Mouse (Mus musculus) embryonic stem cell, embryonic (primary cell): ENCODE results near the gene Apof.

Experiments used
- CTCF ChIA-PET, 4 experiments: fragments of 300-600 bp in 2 of 4; fragments of 350-600 bp in 2 of 4; sonication (Branson Sonifier 250); formaldehyde crosslinking; loops; one replicate each; lab custom pipeline; 2022; ENCODE audit warnings: inconsistent platforms in 2 of 4; lab: Charles Lee
- POLR2A ChIA-PET, 4 experiments: fragments of 300-600 bp in 2 of 4; fragments of 350-600 bp in 2 of 4; sonication (Branson Sonifier 250); formaldehyde crosslinking; loops; one replicate each; lab custom pipeline; 2022; ENCODE audit warnings: antibody characterized with exemption in 4 of 4, inconsistent platforms in 1 of 4; lab: Charles Lee

The Apof gene

GRCm38 (mm10) chr10:128268371-128268770 lies at the start of gene Apof:
Gene Apof, plus strand, starts transcription at chr10:128268671.
- POLR2A ChIA-PET, result interaction anchor here in 3 of 4 experiments (0.6 to 5.8 kb wide), 17 partner anchors 14 to 1082 kb away, joined by 3 to 58 read pairs (median 6); partner anchors contain the start of genes Cnpy2 (in 1 of the 3), Esyt1 (in 1 of the 3), Pan2 (in 1 of the 3) and Timeless (in 1 of the 3)
- CTCF ChIA-PET, result interaction anchor here in 3 of 4 experiments (1.1 to 1.2 kb wide), 3 partner anchors 15 to 16 kb away, joined by 3 to 6 read pairs (median 4); no protein-coding TSS in a partner anchor

- POLR2A ChIA-PET, result interaction anchor here (0.6 to 5.0 kb wide), 43 partner anchors 7 to 277 kb away, joined by 3 to 52 read pairs (median 4); partner anchors contain the start of genes Spryd4 (in 3 of the 4), Timeless (in 3 of the 4), Stat2 (in 2 of the 4) and Atp5b (in 1 of the 4)
- CTCF ChIA-PET, result interaction anchor here (0.6 to 3.2 kb wide), 24 partner anchors 9 to 757 kb away, joined by 3 to 18 read pairs (median 4); partner anchors contain the start of genes Baz2a (in 2 of the 4), Gls2 (in 1 of the 4) and Timeless (in 1 of the 4)
Measured at GRCm38 (mm10) chr10:128221533-128222286, 46.8 kb upstream of the Apof start.

- ChIA-PET POLR2A (interaction anchor here in 3 of 4 experiments (0.6 to 1.4 kb wide), 5 partner anchors 9 to 1014 kb away, joined by 3 to 7 read pairs (median 5); partner anchors contain the start of gene Spryd4 (in 2 of the 3)), CTCF (interaction anchor here in 1 of 4 experiments (2.9 kb wide), 1 partner anchor 13 kb away, joined by 16 read pairs; no protein-coding TSS in a partner anchor)
Measured at GRCm38 (mm10) chr10:128225064-128225463, 43.4 kb upstream of the Apof start.

- POLR2A ChIA-PET, result interaction anchor here in 3 of 4 experiments (0.6 to 1.6 kb wide), 7 partner anchors 13 to 1014 kb away, joined by 3 to 7 read pairs (median 5); partner anchors contain the start of genes Spryd4 (in 2 of the 3) and Stat2 (in 1 of the 3)
- CTCF ChIA-PET, result interaction anchor here in 1 of 4 experiments (2.9 kb wide), 1 partner anchor 13 kb away, joined by 16 read pairs; no protein-coding TSS in a partner anchor
Measured at GRCm38 (mm10) chr10:128225538-128225937, 42.9 kb upstream of the Apof start, which contains the start of gene Mip. Gene Mip, plus strand, starts transcription at chr10:128225838.

- CTCF ChIA-PET, result interaction anchor here in 2 of 4 experiments (0.8 to 2.9 kb wide), 3 partner anchors 15 to 43 kb away, joined by 3 to 16 read pairs (median 13); partner anchors contain the start of gene Stat2 (in 1 of the 2)
- POLR2A ChIA-PET, result interaction anchor here in 3 of 4 experiments (0.6 to 2.4 kb wide), 10 partner anchors 11 to 193 kb away, joined by 3 to 9 read pairs (median 4); partner anchors contain the start of genes Apof (in 1 of the 3), Baz2a (in 1 of the 3), Cnpy2 (in 1 of the 3) and Stat2 (in 1 of the 3)
Measured at GRCm38 (mm10) chr10:128227592-128227991, 40.9 kb upstream of the Apof start.

GRCm38 (mm10) chr10:128228009-128228408 lies 40.5 kb upstream of the Apof start:
- ChIA-PET POLR2A (interaction anchor here in 3 of 4 experiments (0.6 to 3.3 kb wide), 9 partner anchors 18 to 193 kb away, joined by 3 to 12 read pairs (median 4); partner anchors contain the start of genes Apof (in 1 of the 3), Baz2a (in 1 of the 3), Cnpy2 (in 1 of the 3) and Gls2 (in 1 of the 3)), CTCF (interaction anchor here in 2 of 4 experiments (0.8 to 2.4 kb wide), 3 partner anchors 15 to 43 kb away, joined by 3 to 13 read pairs (median 3); partner anchors contain the start of gene Stat2 (in 1 of the 2))

GRCm38 (mm10) chr10:128230582-128230981 lies 37.9 kb upstream of the Apof start:
- CTCF ChIA-PET, result interaction anchor here (0.6 to 3.4 kb wide), 7 partner anchors 9 to 554 kb away, joined by 3 to 17 read pairs (median 4); partner anchors contain the start of gene Spryd4 (in 1 of the 4)

GRCm38 (mm10) chr10:128231146-128231545 lies 37.3 kb upstream of the Apof start:
- POLR2A ChIA-PET, result interaction anchor here (0.6 to 6.3 kb wide), 28 partner anchors 10 to 217 kb away, joined by 3 to 52 read pairs (median 6); partner anchors contain the start of genes Gls2 (in 3 of the 4), Pan2 (in 2 of the 4), Spryd4 (in 2 of the 4) and Stat2 (in 2 of the 4)
- CTCF ChIA-PET, result interaction anchor here (0.6 to 3.4 kb wide), 8 partner anchors 9 to 554 kb away, joined by 3 to 17 read pairs (median 4); partner anchors contain the start of gene Spryd4 (in 1 of the 4)

More at GRCm38 (mm10) chr10:128230582-128230981, 37.9 kb upstream of the Apof start:
- POLR2A ChIA-PET, result interaction anchor here (0.6 to 6.3 kb wide), 33 partner anchors 9 to 195 kb away, joined by 3 to 52 read pairs (median 5); partner anchors contain the start of genes Gls2 (in 3 of the 4), Cnpy2 (in 2 of the 4), Spryd4 (in 2 of the 4) and Stat2 (in 2 of the 4)

- CTCF ChIA-PET, result interaction anchor here in 3 of 4 experiments (0.7 to 3.4 kb wide), 8 partner anchors 10 to 41 kb away, joined by 3 to 17 read pairs (median 4); partner anchors contain the start of gene Spryd4 (in 1 of the 3)
- POLR2A ChIA-PET, result interaction anchor here (0.7 to 6.3 kb wide), 45 partner anchors 10 to 294 kb away, joined by 3 to 52 read pairs (median 5); partner anchors contain the start of genes Stat2 (in 3 of the 4), Atp5b (in 2 of the 4), Gls2 (in 2 of the 4) and Pan2 (in 2 of the 4)
Measured at GRCm38 (mm10) chr10:128231697-128232419, 36.6 kb upstream of the Apof start, which contains the start of gene Timeless. Gene Timeless, plus strand, starts transcription at chr10:128232065.

GRCm38 (mm10) chr10:128232420-128232985 lies 36.0 kb upstream of the Apof start:
- ChIA-PET POLR2A (interaction anchor here in 3 of 4 experiments (0.6 to 6.3 kb wide), 39 partner anchors 9 to 334 kb away, joined by 3 to 52 read pairs (median 4); partner anchors contain the start of genes Stat2 (in 3 of the 3), Atp5b (in 2 of the 3), Gls2 (in 2 of the 3) and Pan2 (in 2 of the 3)), CTCF (interaction anchor here in 3 of 4 experiments (0.5 to 3.4 kb wide), 12 partner anchors 10 to 100 kb away, joined by 3 to 17 read pairs (median 4); partner anchors contain the start of genes Spryd4 (in 1 of the 3) and Stat2 (in 1 of the 3))

GRCm38 (mm10) chr10:128236321-128236720 lies 32.1 kb upstream of the Apof start:
- ChIA-PET CTCF (interaction anchor here in 2 of 4 experiments (0.5 to 0.6 kb wide), 2 partner anchors 11 to 600 kb away, joined by 3 to 5 read pairs; no protein-coding TSS in a partner anchor), POLR2A (interaction anchor here in 3 of 4 experiments (0.6 to 4.4 kb wide), 13 partner anchors 10 to 394 kb away, joined by 3 to 26 read pairs (median 4); partner anchors contain the start of genes Myl6 (in 1 of the 3) and Spryd4 (in 1 of the 3))

- ChIA-PET CTCF (interaction anchor here in 2 of 4 experiments (0.6 to 1.6 kb wide), 2 partner anchors 10 to 212 kb away, joined by 3 to 4 read pairs; no protein-coding TSS in a partner anchor), POLR2A (interaction anchor here in 3 of 4 experiments (0.6 to 4.4 kb wide), 17 partner anchors 9 to 195 kb away, joined by 3 to 26 read pairs (median 4); partner anchors contain the start of genes Cnpy2 (in 2 of the 3), Nabp2 (in 1 of the 3), Rnf41 (in 1 of the 3) and Spryd4 (in 1 of the 3))
Measured at GRCm38 (mm10) chr10:128237807-128238480, 30.5 kb upstream of the Apof start.

GRCm38 (mm10) chr10:128239140-128239539 lies 29.3 kb upstream of the Apof start:
- ChIA-PET POLR2A (interaction anchor here in 2 of 4 experiments (0.6 to 4.4 kb wide), 19 partner anchors 9 to 309 kb away, joined by 3 to 26 read pairs (median 5); partner anchors contain the start of genes Gls2 (in 1 of the 2), Spryd4 (in 1 of the 2) and Zc3h10 (in 1 of the 2)), CTCF (interaction anchor here in 3 of 4 experiments (0.7 to 1.1 kb wide), 3 partner anchors 27 to 232 kb away, joined by 3 to 4 read pairs (median 3); no protein-coding TSS in a partner anchor)

- ChIA-PET CTCF (no interaction called here), POLR2A (interaction anchor here in 3 of 4 experiments (0.6 to 4.4 kb wide), 16 partner anchors 8 to 157 kb away, joined by 3 to 26 read pairs (median 4); partner anchors contain the start of genes Atp5b (in 1 of the 3), Gls2 (in 1 of the 3), Spryd4 (in 1 of the 3) and Stat2 (in 1 of the 3))
Measured at GRCm38 (mm10) chr10:128240131-128240530, 28.3 kb upstream of the Apof start.
